Mouse (Mus musculus) liver, embryonic 15.5 days (tissue): ENCODE results near the gene Acot9. TPM values are rescaled to one million over a fixed set of nuclear protein-coding genes. Genes with fewer than 3 reads are reported as not detected.

ENCODE experiments used
- ATAC-seq: fragments of 200-750 bp; cut with Nextera tagmentation; 2 replicates; pipeline ENCODE4 v1.8.0; 2017; ENCODE audit warnings: moderate number of reproducible peaks, mild to moderate bottlenecking, moderate library complexity; ENCODE audit not compliant: insufficient read depth
- H3K27ac ChIP-seq: fragments of 300-500 bp; sonication (generic); replicated peaks from 2 replicates; pipeline ENCODE4 v1.5.1; 2015; ENCODE audit warnings: mild to moderate bottlenecking, inconsistent platforms
- H3K27me3 ChIP-seq: fragments of 300-500 bp; sonication (generic); 2 replicates; pipeline ENCODE4 v1.6.1; 2015; ENCODE audit warnings: mild to moderate bottlenecking, inconsistent platforms
- H3K36me3 ChIP-seq: fragments of 300-500 bp; sonication (generic); replicated peaks from 2 replicates; pipeline ENCODE4 v1.6.1; 2015; ENCODE audit warnings: moderate library complexity, mild to moderate bottlenecking, inconsistent platforms
- H3K4me1 ChIP-seq: fragments of 300-500 bp; sonication (generic); replicated peaks from 2 replicates; pipeline ENCODE4 v1.6.1; 2015; ENCODE audit warnings: inconsistent platforms
- H3K4me2 ChIP-seq: fragments of 300-500 bp; sonication (generic); 2 replicates; pipeline ENCODE4 v1.6.1; 2015; ENCODE audit warnings: moderate library complexity, mild to moderate bottlenecking, inconsistent platforms
- H3K4me3 ChIP-seq: fragments of 300-500 bp; sonication (generic); replicated peaks from 2 replicates; pipeline ENCODE4 v1.5.1; 2015; ENCODE audit warnings: mild to moderate bottlenecking, inconsistent platforms
- H3K9ac ChIP-seq: fragments of 300-500 bp; sonication (generic); 2 replicates; pipeline ENCODE4 v1.6.1; 2015; ENCODE audit warnings: moderate library complexity, mild to moderate bottlenecking, inconsistent platforms
- H3K9me3 ChIP-seq: fragments of 300-500 bp; sonication (generic); replicated peaks from 2 replicates; pipeline ENCODE4 v1.6.1; 2016; ENCODE audit warnings: inconsistent platforms
- WGBS: fragments of 180-500 bp; shearing (Covaris S2); methylation state at CpG from one replicate; pipeline ENCODE4 v1.1.7; 2015; ENCODE audit warnings: mixed read lengths; ENCODE audit not compliant: insufficient replicate concordance; 5-methylcytosine and 5-hydroxymethylcytosine counted together
- polyA plus RNA-seq: library from polyadenylated mRNA; unstranded; fragments of >200 nt; fragmentation: Nextera tagmentation; extraction: Ambion mirVana; gene quantifications from 2 replicates; pipeline ENCODE4 v1.2.1, GENCODE M21; 2015

The Acot9 gene
- 10.9 and 12.0 TPM in 2 replicates for polyA plus RNA-seq

- Histone ChIP-seq H3K27me3 (no peaks in the 10 kb centered on the region), H3K4me3 (peak within 1 kb of the TSS; percentile 64), H3K36me3 (no peaks in the 10 kb centered on the region), H3K4me1 (peaks cover 5% of the 10 kb centered on the region), H3K4me2 (peak within 1 kb of the TSS; percentile 71), H3K9ac (peak within 1 kb of the TSS; percentile 46; the same call in 1 of the 2 replicates), H3K9me3 (no peaks in the 10 kb centered on the region), H3K27ac (no peak within 1 kb of the TSS)
- 21% methylated on average over 32 of the region's 37 CpGs for WGBS
- peak; percentile 99 for ATAC-seq
These were observed at the start of gene Acot9 for GRCm38 (mm10) chrX:155262235-155262914. Gene Acot9 (plus strand): TSS chrX:155262443.

GRCm38 (mm10) chrX:155214291-155215136 lies 47.7 kb upstream of the Acot9 start:
- Histone ChIP-seq H3K9ac (no peak overlapping the region), H3K4me1 (no peaks in the 10 kb centered on the region), H3K27ac (no peak overlapping the region), H3K4me3 (no peak overlapping the region; the same call in 1 of the 2 replicates), H3K36me3 (0 out of 2 replicates have a peak, but pooled peaks cover 2% of the 10 kb centered on the region), H3K27me3 (no peaks in the 10 kb centered on the region), H3K9me3 (no peaks in the 10 kb centered on the region), H3K4me2 (peak overlapping the region; percentile 71; the same call in 1 of the 2 replicates)
- 41% methylated on average over 5 of the region's 5 CpGs for WGBS
- ATAC-seq, result no peak

GRCm38 (mm10) chrX:155215501-155216248 lies 46.6 kb upstream of the Acot9 start:
- Histone ChIP-seq H3K4me3 (peak overlapping the region; percentile 65), H3K4me2 (peak overlapping the region; percentile 71), H3K9me3 (no peaks in the 10 kb centered on the region), H3K36me3 (0 out of 2 replicates have a peak, but pooled peaks cover 2% of the 10 kb centered on the region), H3K4me1 (no peaks in the 10 kb centered on the region), H3K27me3 (no peaks in the 10 kb centered on the region), H3K9ac (peak overlapping the region; percentile 57), H3K27ac (peak overlapping the region; percentile 74)
- WGBS, result 19% methylated on average over 24 of the region's 24 CpGs
- ATAC-seq, result peak; percentile 62

GRCm38 (mm10) chrX:155216271-155216670 lies 46.0 kb upstream of the Acot9 start, which contains the start of gene Sat1:
Gene Sat1 (minus strand): TSS chrX:155216449.
- Histone ChIP-seq H3K36me3 (0 out of 2 replicates have a peak, but pooled peaks cover 2% of the 10 kb centered on the region), H3K4me1 (no peaks in the 10 kb centered on the region), H3K4me3 (peak within 1 kb of the TSS; percentile 65), H3K9ac (peak within 1 kb of the TSS; percentile 57), H3K4me2 (peak within 1 kb of the TSS; percentile 71), H3K27me3 (no peaks in the 10 kb centered on the region), H3K27ac (peak within 1 kb of the TSS; percentile 74), H3K9me3 (no peaks in the 10 kb centered on the region)
- 16% methylated on average over 26 of the region's 26 CpGs for WGBS
- peak; percentile 99 for ATAC-seq

- 45% methylated on average over 2 of the region's 2 CpGs for WGBS
- Histone ChIP-seq H3K27ac (no peak overlapping the region), H3K4me1 (no peaks in the 10 kb centered on the region), H3K4me3 (no peak overlapping the region), H3K9ac (no peak overlapping the region), H3K9me3 (no peaks in the 10 kb centered on the region), H3K36me3 (0 out of 2 replicates have a peak, but pooled peaks cover 2% of the 10 kb centered on the region), H3K27me3 (no peaks in the 10 kb centered on the region), H3K4me2 (no peak overlapping the region)
- no peak for ATAC-seq
These were observed 44.0 kb upstream of the Acot9 start for GRCm38 (mm10) chrX:155218277-155218676.

GRCm38 (mm10) chrX:155256856-155257255 lies 5.4 kb upstream of the Acot9 start:
- no peak for ATAC-seq
- H3K36me3 ChIP-seq, result no peaks in the 10 kb centered on the region
- no peak overlapping the region for H3K9ac ChIP-seq
- H3K4me3 ChIP-seq, result no peak overlapping the region
- no peak overlapping the region for H3K27ac ChIP-seq
- no peak overlapping the region for H3K4me2 ChIP-seq
- H3K4me1 ChIP-seq, result no peaks in the 10 kb centered on the region
- H3K27me3 ChIP-seq, result no peaks in the 10 kb centered on the region
- no peaks in the 10 kb centered on the region for H3K9me3 ChIP-seq

GRCm38 (mm10) chrX:155262915-155263252 lies 641 bp downstream of the Acot9 start:
- Histone ChIP-seq H3K27me3 (no peaks in the 10 kb centered on the region), H3K4me1 (peaks cover 5% of the 10 kb centered on the region), H3K4me2 (peak overlapping the region; percentile 71), H3K36me3 (no peaks in the 10 kb centered on the region), H3K9ac (0 out of 2 replicates have a peak overlapping the region, but pooled peaks have one; percentile 46), H3K27ac (no peak overlapping the region), H3K4me3 (peak overlapping the region; percentile 64), H3K9me3 (no peaks in the 10 kb centered on the region)
- WGBS, result 11% methylated on average over 1 of the region's 1 CpGs
- no peak for ATAC-seq

- 55% methylated on average over 4 of the region's 4 CpGs for WGBS
These were observed 16.2 kb downstream of the Acot9 start for GRCm38 (mm10) chrX:155278483-155278882.

GRCm38 (mm10) chrX:155280427-155281044 lies 18.3 kb downstream of the Acot9 start:
- no peak overlapping the region for H3K9ac ChIP-seq
- H3K36me3 ChIP-seq, result no peaks in the 10 kb centered on the region
- no peak overlapping the region for H3K4me2 ChIP-seq
- H3K27ac ChIP-seq, result no peak overlapping the region
- H3K27me3 ChIP-seq, result no peaks in the 10 kb centered on the region
- no peak overlapping the region for H3K4me3 ChIP-seq
- 27% methylated on average over 1 of the region's 1 CpGs for WGBS
- ATAC-seq, result no peak
- H3K4me1 ChIP-seq, result no peaks in the 10 kb centered on the region
- H3K9me3 ChIP-seq, result no peaks in the 10 kb centered on the region

More at GRCm38 (mm10) chrX:155278483-155278882, 16.2 kb downstream of the Acot9 start:
- H3K4me3 ChIP-seq, result no peak overlapping the region
- no peak overlapping the region for H3K4me2 ChIP-seq
- no peak overlapping the region for H3K9ac ChIP-seq
- H3K27ac ChIP-seq, result no peak overlapping the region
- no peaks in the 10 kb centered on the region for H3K4me1 ChIP-seq
- no peaks in the 10 kb centered on the region for H3K27me3 ChIP-seq
- H3K9me3 ChIP-seq, result no peaks in the 10 kb centered on the region
- H3K36me3 ChIP-seq, result no peaks in the 10 kb centered on the region
- no peak for ATAC-seq

- Histone ChIP-seq H3K36me3 (no peaks in the 10 kb centered on the region), H3K4me2 (no peak overlapping the region), H3K9ac (no peak overlapping the region), H3K9me3 (no peaks in the 10 kb centered on the region), H3K27me3 (no peaks in the 10 kb centered on the region), H3K4me1 (no peaks in the 10 kb centered on the region), H3K4me3 (no peak overlapping the region), H3K27ac (no peak overlapping the region)
- ATAC-seq, result no peak
- WGBS, result 79% methylated on average over 2 of the region's 2 CpGs
These were observed 44.1 kb downstream of the Acot9 start for GRCm38 (mm10) chrX:155306390-155306789.
